25 mouse cellular contexts compared by ENCODE assay signal in the genomic region with DNA sequence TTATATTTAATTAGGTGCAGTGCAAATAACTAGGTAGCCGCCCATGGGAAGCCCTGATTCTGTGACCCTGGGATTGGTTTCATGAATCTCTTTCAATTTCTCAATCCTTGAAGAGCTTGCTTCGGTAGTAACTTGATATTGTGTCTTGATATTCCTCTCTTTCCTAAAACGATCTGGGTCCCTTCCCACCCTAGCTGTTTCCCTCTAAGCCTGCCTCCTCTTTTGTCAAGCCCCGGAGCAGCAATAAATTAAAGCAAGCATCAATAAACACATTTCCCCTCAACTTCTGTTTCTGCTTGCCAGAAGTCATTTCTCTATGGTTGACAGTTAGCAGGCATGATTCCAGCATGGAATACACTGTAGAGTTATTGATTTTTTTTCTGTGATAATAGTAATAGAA.
DNase-seq lines count a peak whose midpoint lies in the region; ATAC-seq and TF ChIP-seq lines count a peak whose summit lies in the region.
"Had no signal": no experiment of that assay in that cellular context is flagged by ENCODE, and none has a peak within 500 bp of the region (broad histone marks: within the 10 kb centered on the region; RNA-seq: fewer than 3 reads in every experiment).

No protein-coding gene starts in this region.

- H3K9me3 ChIP-seq in kidney, embryonic 14.5 days (ENCODE audit: control insufficient read depth, low read length) = no peaks in the 10 kb centered on the region
- H3K9me3 ChIP-seq in lung, embryonic 14.5 days (ENCODE audit: low read depth, low read length) = no peaks in the 10 kb centered on the region
- H3K9me3 ChIP-seq: limb, embryonic 12.5 days; neural tube, embryonic 13.5 days; stomach, embryonic 15.5 days had no signal

- H3K27me3 ChIP-seq in kidney, embryonic 14.5 days (ENCODE audit: control insufficient read depth, insufficient read depth, low read length) = no peaks in the 10 kb centered on the region
- H3K27me3 ChIP-seq in lung, embryonic 14.5 days (ENCODE audit: insufficient read depth, low read length) = no peaks in the 10 kb centered on the region
- H3K27me3 ChIP-seq: limb, embryonic 12.5 days; liver, embryonic 12.5 days; neural tube, embryonic 13.5 days; stomach, embryonic 15.5 days had no signal

- H3K4me3 ChIP-seq in kidney, embryonic 14.5 days (ENCODE audit: low read length) = no peak overlapping the region
- no peak overlapping the region for H3K4me3 ChIP-seq in lung, embryonic 14.5 days (ENCODE audit: low read depth, low read length)
- H3K4me3 ChIP-seq: limb, embryonic 12.5 days; liver, embryonic 12.5 days; neural tube, embryonic 13.5 days; stomach, embryonic 15.5 days had no signal

- H3K4me2 ChIP-seq in kidney, embryonic 14.5 days (replicated peaks; ENCODE audit: low read depth, low read length) = no peak overlapping the region
- no peak overlapping the region for H3K4me2 ChIP-seq in lung, embryonic 14.5 days
- H3K4me2 ChIP-seq: limb, embryonic 12.5 days; liver, embryonic 12.5 days; neural tube, embryonic 13.5 days; stomach, embryonic 15.5 days had no signal

- H3K9ac ChIP-seq in kidney, embryonic 14.5 days (ENCODE audit: low read depth, low read length) = no peak overlapping the region
- no peak overlapping the region for H3K9ac ChIP-seq in lung, embryonic 14.5 days
- H3K9ac ChIP-seq: forebrain, postnatal 0 days; limb, embryonic 12.5 days; liver, embryonic 12.5 days; liver, postnatal 0 days; neural tube, embryonic 13.5 days; stomach, embryonic 15.5 days had no signal

- WGBS in kidney, embryonic 14.5 days = 13% methylated on average over 4 of the region's 4 CpGs
- 22% methylated on average over 4 of the region's 4 CpGs for WGBS in lung, embryonic 14.5 days

- no peak for TF ChIP-seq POLR2A in brain, embryonic 14.5 days (IDR thresholded peaks at IDR 0.05; ENCODE audit: borderline replicate concordance, extremely low read depth, insufficient read depth, insufficient read length, poor library complexity, severe bottlenecking)

- ATAC-seq in kidney, embryonic 14.5 days (ENCODE audit: low FRiP score, low TSS enrichment) = peak; percentile 62; the same call in 1 of the 2 replicates
- peak; percentile 38; the same call in 1 of the 2 replicates for ATAC-seq in lung, embryonic 14.5 days (ENCODE audit: insufficient read depth)
- ATAC-seq: forebrain, postnatal 0 days; intestine, embryonic 16.5 days; liver, embryonic 12.5 days; liver, postnatal 0 days; lung, postnatal 0 days had no signal

- H3K27ac ChIP-seq in kidney, embryonic 14.5 days (ENCODE audit: low read depth, low read length) = no peak overlapping the region; the same call in 1 of the 2 replicates
- no peak overlapping the region for H3K27ac ChIP-seq in lung, embryonic 14.5 days (ENCODE audit: low read depth)
- H3K27ac ChIP-seq: limb, embryonic 12.5 days; liver, embryonic 12.5 days; macrophage; neural tube, embryonic 13.5 days; stomach, embryonic 15.5 days had no signal

- 0 out of 2 replicates have a peak, but pooled peaks cover 4% of the 10 kb centered on the region for H3K4me1 ChIP-seq in kidney, embryonic 14.5 days (ENCODE audit: control insufficient read depth, insufficient read depth, low read length)
- H3K4me1 ChIP-seq in lung, embryonic 14.5 days (ENCODE audit: insufficient read depth) = no peaks in the 10 kb centered on the region
- H3K4me1 ChIP-seq: limb, embryonic 12.5 days; liver, embryonic 12.5 days; stomach, embryonic 15.5 days had no signal

- no peak for TF ChIP-seq CTCF in lung, embryonic 14.5 days (IDR thresholded peaks at IDR 0.05; ENCODE audit: low read depth)
- TF ChIP-seq CTCF in brain, embryonic 14.5 days (IDR thresholded peaks at IDR 0.05; ENCODE audit: borderline replicate concordance, extremely low read depth, insufficient read depth, insufficient read length) = no peak

- no peaks in the 10 kb centered on the region for H3K36me3 ChIP-seq in kidney, embryonic 14.5 days (ENCODE audit: control insufficient read depth, insufficient read depth, low read length)
- no peaks in the 10 kb centered on the region for H3K36me3 ChIP-seq in lung, embryonic 14.5 days (ENCODE audit: insufficient read depth)
- H3K36me3 ChIP-seq: G1E; limb, embryonic 12.5 days; liver, embryonic 12.5 days; neural tube, embryonic 13.5 days; stomach, embryonic 15.5 days had no signal

- peak; percentile 1 for DNase-seq in embryo, embryonic 11.5 days (ENCODE audit: low read depth, low spot score)
- DNase-seq in embryo, embryonic 10.5 days (ENCODE audit: low spot score) = no peak
- no peak for DNase-seq in kidney, adult 18-20 months
- peak; percentile 52 for DNase-seq in lung, embryonic 14.5 days
- DNase-seq in lung, postnatal 36 days = no peak
- DNase-seq in brain, embryonic 14.5 days (ENCODE audit: low read depth) = peak; percentile 47
- no peak for DNase-seq in urinary bladder, postnatal 10 days (ENCODE audit: low spot score)
- DNase-seq: adrenal gland, adult 8-10 months; cerebellum, adult 9-10 months; forebrain, postnatal 0 days; gastrocnemius, postnatal 10 days; heart, postnatal 14 days; liver, postnatal 0 days; right cerebral cortex, postnatal 14 days; thymus, adult 18-20 months; thymus, postnatal 25 days had no signal

Comparison
In these comparisons a context has a peak if more than half of its experiments do, and no peak if none do; other contexts are left out.
1. DNase-seq: peak in embryo, embryonic 11.5 days (single experiment), lung, embryonic 14.5 days (single experiment) and brain, embryonic 14.5 days (single experiment); none in embryo, embryonic 10.5 days (single experiment), kidney, adult 18-20 months (single experiment), lung, postnatal 36 days (single experiment) and urinary bladder, postnatal 10 days (single experiment).